Mouse (Mus musculus) midbrain, postnatal 0 days (tissue): ENCODE data around the gene Olfr1219. TPM values are rescaled to one million over a fixed set of nuclear protein-coding genes. Genes with fewer than 3 reads are reported as not detected.

Experiments used
- ATAC-seq: fragments of 200-750 bp; cut with Nextera tagmentation; 2 replicates; pipeline ENCODE4 v1.8.0; 2017; ENCODE audit warnings: moderate number of reproducible peaks, mild to moderate bottlenecking, moderate TSS enrichment, moderate library complexity; ENCODE audit not compliant: low FRiP score
- DNase-seq: peaks from one replicate; pipeline ENCODE4 v3.0.0-alpha.2; 2015; ENCODE audit warnings: low spot score
- H3K27ac ChIP-seq: fragments of 300-500 bp; sonication (generic); 2 replicates; pipeline ENCODE4 v1.5.1; 2014; ENCODE audit warnings: low read depth, mild to moderate bottlenecking, low read length, mixed read lengths
- H3K27me3 ChIP-seq: fragments of 300-500 bp; sonication (generic); 2 replicates; pipeline ENCODE4 v1.6.1; 2014; ENCODE audit warnings: low read length, control low read depth, mixed read lengths; ENCODE audit not compliant: insufficient read depth
- H3K36me3 ChIP-seq: fragments of 300-500 bp; sonication (generic); 2 replicates; pipeline ENCODE4 v1.6.1; 2014; ENCODE audit warnings: low read length, control low read depth, mixed read lengths; ENCODE audit not compliant: insufficient read depth
- H3K4me1 ChIP-seq: fragments of 300-500 bp; sonication (generic); 2 replicates; pipeline ENCODE4 v1.6.1; 2014; ENCODE audit warnings: mild to moderate bottlenecking, control low read depth, antibody characterized with exemption, low read length, mixed read lengths; ENCODE audit not compliant: insufficient read depth
- H3K4me2 ChIP-seq: fragments of 300-500 bp; sonication (generic); 2 replicates; pipeline ENCODE4 v1.6.1; 2014; ENCODE audit warnings: low read depth, mild to moderate bottlenecking, low read length, mixed read lengths; ENCODE audit not compliant: poor library complexity, severe bottlenecking
- H3K4me3 ChIP-seq: fragments of 300-500 bp; sonication (generic); 2 replicates; pipeline ENCODE4 v1.5.1; 2014; ENCODE audit warnings: low read depth, mild to moderate bottlenecking, low read length, moderate library complexity
- H3K9ac ChIP-seq: fragments of 300-500 bp; sonication (generic); replicated peaks from 2 replicates; pipeline ENCODE4 v1.6.1; 2014; ENCODE audit warnings: mild to moderate bottlenecking, low read length, moderate library complexity, mixed read lengths; ENCODE audit not compliant: poor library complexity, severe bottlenecking
- H3K9me3 ChIP-seq: fragments of 300-500 bp; sonication (generic); 2 replicates; pipeline ENCODE4 v1.6.1; 2016; ENCODE audit warnings: low read length, control low read depth
- CTCF ChIP-seq: IDR thresholded peaks from 2 replicates; pipeline ENCODE4 v1.5.1; 2016; ENCODE audit warnings: antibody characterized with exemption, mild to moderate bottlenecking
- WGBS: fragments of 180-500 bp; shearing (Covaris S2); extraction: QIAGEN DNeasy Blood & Tissue Kit; methylation state at CpG from one replicate; pipeline ENCODE4 v1.1.7; 2014; 5-methylcytosine and 5-hydroxymethylcytosine counted together
- polyA plus RNA-seq: library from polyadenylated mRNA; unstranded; fragments of >200 nt; fragmentation: Nextera tagmentation; extraction: Ambion mirVana; gene quantifications from 2 replicates; pipeline ENCODE4 v1.2.1, GENCODE M21; 2015
- total RNA-seq: library from RNA; depleted of rRNA; stranded (reverse); fragments of >200 nt; gene quantifications from 2 replicates; pipeline ENCODE4 v1.2.3, GENCODE M21; 2014; rRNA removed

Gene Olfr1219
- total RNA-seq: not detected in 2 replicates
- not detected in 2 replicates for polyA plus RNA-seq

DNA sequence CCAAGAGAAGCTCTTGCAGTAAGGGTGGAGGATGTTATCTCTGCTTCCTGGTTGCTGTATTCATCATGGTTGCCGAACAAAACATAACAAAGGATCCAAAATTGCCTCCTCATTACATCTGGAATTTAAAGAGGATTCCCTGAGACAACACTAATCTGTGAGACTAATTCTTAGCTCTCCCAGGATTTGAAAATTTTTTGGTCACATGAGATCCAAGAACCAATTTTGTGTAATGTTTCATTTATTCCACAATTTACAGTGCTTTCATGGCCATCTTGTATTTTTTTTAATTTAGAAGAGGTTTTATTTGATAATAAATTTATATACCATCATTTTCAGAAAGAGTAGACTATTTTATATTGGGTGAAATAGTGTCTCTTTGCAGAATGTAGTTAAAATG lies at the start of gene Olfr1219:
Gene Olfr1219 (minus strand): TSS at position 101 of the 400 bp plus-strand sequence.
- H3K9ac ChIP-seq: no peak within 1 kb of the TSS
- H3K27ac ChIP-seq: no peak within 1 kb of the TSS
- no peak for DNase-seq
- H3K36me3 ChIP-seq: no peaks in the 10 kb centered on the region
- ATAC-seq: no peak
- H3K9me3 ChIP-seq: no peaks in the 10 kb centered on the region
- no peak within 1 kb of the TSS for H3K4me3 ChIP-seq
- no peak within 1 kb of the TSS for H3K4me2 ChIP-seq
- no peaks in the 10 kb centered on the region for H3K27me3 ChIP-seq
- WGBS: 59% methylated on average over 1 of the region's 1 CpGs
- H3K4me1 ChIP-seq: no peaks in the 10 kb centered on the region
- no peak for TF ChIP-seq CTCF

DNA sequence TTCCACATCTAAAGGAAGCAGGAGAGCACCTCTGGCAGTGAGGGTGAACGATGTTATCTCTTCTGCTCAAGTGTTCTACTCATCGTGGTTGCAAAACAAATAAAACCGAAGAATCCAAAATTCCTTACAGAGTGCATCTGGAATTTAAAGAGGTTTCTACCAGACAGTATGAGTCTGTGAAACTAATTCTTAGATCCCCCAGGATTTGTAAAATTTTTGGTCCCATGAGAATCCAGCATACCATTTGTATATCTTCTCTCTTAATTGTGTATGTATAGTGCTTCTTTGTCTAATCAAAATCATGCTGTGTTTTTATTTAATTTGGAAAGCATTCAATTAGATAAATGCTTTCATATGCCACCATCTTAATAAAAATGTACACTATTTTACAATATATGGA lies 49.6 kb upstream of the Olfr1219 start, which contains the start of gene Olfr1222:
Gene Olfr1222 (minus strand): TSS at position 101 of the 400 bp plus-strand sequence.
- Histone ChIP-seq H3K36me3 (no peaks in the 10 kb centered on the region), H3K27me3 (no peaks in the 10 kb centered on the region), H3K9ac (no peak within 1 kb of the TSS), H3K4me3 (no peak within 1 kb of the TSS), H3K4me1 (no peaks in the 10 kb centered on the region), H3K27ac (no peak within 1 kb of the TSS), H3K9me3 (no peaks in the 10 kb centered on the region), H3K4me2 (no peak within 1 kb of the TSS)
- TF ChIP-seq CTCF: no peak
- no peak for ATAC-seq
- DNase-seq: no peak
- WGBS: 84% methylated on average over 3 of the region's 3 CpGs

DNA sequence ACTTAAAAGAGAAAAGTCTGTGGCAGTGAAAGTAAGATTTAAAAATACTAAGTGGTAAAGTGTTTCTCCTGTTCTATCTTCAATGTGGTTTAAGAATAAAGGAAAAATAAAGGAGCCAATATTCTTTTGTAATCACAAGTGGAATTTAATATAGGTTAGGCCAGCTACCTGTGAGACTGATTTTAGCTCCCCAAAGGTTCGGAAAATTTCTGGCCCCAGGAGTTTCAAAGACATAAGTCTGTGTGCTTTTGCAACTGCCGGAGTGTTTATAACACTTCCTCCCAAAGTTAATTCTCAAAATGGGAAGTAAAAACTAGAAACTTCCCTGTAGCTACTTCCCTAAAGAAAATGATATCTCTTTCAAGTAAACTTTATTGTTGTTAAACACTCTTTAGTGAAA lies 33.9 kb upstream of the Olfr1219 start, which contains the start of gene Olfr1221:
Gene Olfr1221 (minus strand): TSS at position 101 of the 400 bp plus-strand sequence.
- no peaks in the 10 kb centered on the region for H3K36me3 ChIP-seq
- H3K4me1 ChIP-seq: no peaks in the 10 kb centered on the region
- no peaks in the 10 kb centered on the region for H3K27me3 ChIP-seq
- no peak within 1 kb of the TSS for H3K4me2 ChIP-seq
- H3K4me3 ChIP-seq: no peak within 1 kb of the TSS
- ATAC-seq: no peak
- no peak for TF ChIP-seq CTCF
- no peak for DNase-seq
- no peaks in the 10 kb centered on the region for H3K9me3 ChIP-seq
- H3K27ac ChIP-seq: no peak within 1 kb of the TSS
- no peak within 1 kb of the TSS for H3K9ac ChIP-seq
- 80% methylated on average over 2 of the region's 2 CpGs for WGBS

DNA sequence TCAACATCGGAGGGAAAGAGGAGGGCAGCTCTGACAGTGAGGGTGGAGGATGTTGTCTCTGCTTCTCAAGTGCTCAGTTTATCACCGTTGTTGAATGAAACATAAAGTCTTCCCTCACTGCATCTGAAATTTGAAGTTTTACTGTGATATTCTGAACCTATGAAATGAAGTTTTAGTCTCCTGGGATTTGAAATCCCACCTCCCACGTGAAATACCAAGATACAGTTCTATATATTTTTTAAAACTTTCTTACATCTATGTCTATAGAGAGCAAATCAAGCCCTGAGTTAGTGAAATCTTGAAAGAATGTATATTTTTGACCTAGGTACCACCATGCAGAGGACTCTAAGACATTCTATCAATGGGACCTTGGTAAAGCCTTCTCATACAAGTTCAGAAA lies 23.4 kb upstream of the Olfr1219 start, which contains the start of gene Olfr1220:
Gene Olfr1220 (minus strand): TSS at position 101 of the 400 bp plus-strand sequence.
- H3K4me2 ChIP-seq: no peak within 1 kb of the TSS
- no peak for TF ChIP-seq CTCF
- ATAC-seq: no peak

DNA sequence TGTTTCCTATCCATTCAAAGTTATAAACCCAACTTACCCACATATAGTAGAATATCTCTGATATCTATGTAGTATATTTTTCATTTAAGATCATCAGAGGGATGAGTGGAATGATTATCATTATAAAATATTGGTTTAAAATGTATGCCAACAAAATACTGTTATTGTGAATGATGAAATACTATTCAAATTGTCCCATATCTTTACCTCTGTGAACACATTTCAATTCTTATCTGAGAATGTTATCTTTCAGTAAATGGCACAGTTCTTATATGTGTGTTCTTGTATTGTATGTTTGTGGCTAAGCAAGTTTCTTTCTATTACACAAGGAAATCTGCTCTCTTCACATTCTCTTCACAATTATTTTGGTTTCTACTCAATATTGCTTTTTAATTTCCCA lies 22.3 kb upstream of the Olfr1219 start:
- no peak overlapping the region for H3K27ac ChIP-seq
- H3K9ac ChIP-seq: no peak overlapping the region
- H3K4me3 ChIP-seq: no peak overlapping the region
- H3K9me3 ChIP-seq: no peaks in the 10 kb centered on the region
- H3K36me3 ChIP-seq: no peaks in the 10 kb centered on the region
- ATAC-seq (no peak), DNase-seq (no peak)
- no peaks in the 10 kb centered on the region for H3K27me3 ChIP-seq
- H3K4me1 ChIP-seq: no peaks in the 10 kb centered on the region
- TF ChIP-seq CTCF: no peak
- H3K4me2 ChIP-seq: no peak overlapping the region

More for the DNA sequence above, 23.4 kb upstream of the Olfr1219 start, which contains the start of gene Olfr1220:
- H3K9me3 ChIP-seq: no peaks in the 10 kb centered on the region
- H3K27me3 ChIP-seq: no peaks in the 10 kb centered on the region
- no peaks in the 10 kb centered on the region for H3K36me3 ChIP-seq
- no peak within 1 kb of the TSS for H3K4me3 ChIP-seq
- WGBS: 74% methylated on average over 3 of the region's 3 CpGs
- H3K4me1 ChIP-seq: no peaks in the 10 kb centered on the region
- DNase-seq: no peak
- H3K27ac ChIP-seq: no peak within 1 kb of the TSS
- no peak within 1 kb of the TSS for H3K9ac ChIP-seq

DNA sequence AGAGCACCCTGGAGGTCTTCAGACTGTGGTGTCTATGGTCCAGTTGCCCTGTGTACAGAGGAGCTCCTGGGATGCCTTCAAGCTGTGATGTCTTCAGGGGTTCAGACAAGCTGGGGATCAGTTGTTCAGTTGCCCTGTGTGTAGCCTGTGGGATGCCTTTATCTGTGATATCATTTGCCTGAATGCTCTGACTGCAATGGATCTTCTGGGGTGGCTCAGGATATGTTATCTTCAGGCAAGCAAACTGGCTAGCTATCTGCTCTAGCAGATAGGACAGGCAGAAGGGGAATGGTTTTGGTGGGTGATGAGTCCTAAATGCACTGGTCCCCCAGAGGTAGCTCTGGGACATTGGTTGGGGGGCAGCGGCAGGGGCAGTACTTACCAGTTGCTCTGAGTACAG lies 10.5 kb upstream of the Olfr1219 start:
- Histone ChIP-seq H3K27ac (no peak overlapping the region), H3K4me2 (no peak overlapping the region), H3K9me3 (no peaks in the 10 kb centered on the region), H3K36me3 (no peaks in the 10 kb centered on the region), H3K4me1 (no peaks in the 10 kb centered on the region), H3K4me3 (no peak overlapping the region), H3K27me3 (no peaks in the 10 kb centered on the region), H3K9ac (no peak overlapping the region)
- 92% methylated on average over 1 of the region's 1 CpGs for WGBS
- DNase-seq (no peak), ATAC-seq (no peak)
- TF ChIP-seq CTCF: no peak
